Mouse (Mus musculus) E14TG2a.4 (cell line): Measurements from ENCODE around the gene Zfp451.

Experiments used
- CTCF ChIP-seq: conservative IDR thresholded peaks from 2 replicates; pipeline ENCODE4 v1.5.1; 2014; ENCODE audit warnings: low read length
- NANOG ChIP-seq: IDR thresholded peaks from 2 replicates; pipeline ENCODE4 v1.6.1; 2014; ENCODE audit warnings: borderline replicate concordance, low read length, mixed read lengths

- TF ChIP-seq CTCF, result no peak
- TF ChIP-seq NANOG, result no peak
These were observed 42.3 kb downstream of the Zfp451 start for GRCm38 (mm10) chr1:33772106-33772505.
